Mouse (Mus musculus) ovary, postnatal 10 days (tissue): ENCODE measurements around the gene Stxbp6.

Source experiments
- DNase-seq: peaks from one replicate; pipeline ENCODE4 v3.0.0; 2022; ENCODE audit warnings: low spot score

Gene Stxbp6

DNA sequence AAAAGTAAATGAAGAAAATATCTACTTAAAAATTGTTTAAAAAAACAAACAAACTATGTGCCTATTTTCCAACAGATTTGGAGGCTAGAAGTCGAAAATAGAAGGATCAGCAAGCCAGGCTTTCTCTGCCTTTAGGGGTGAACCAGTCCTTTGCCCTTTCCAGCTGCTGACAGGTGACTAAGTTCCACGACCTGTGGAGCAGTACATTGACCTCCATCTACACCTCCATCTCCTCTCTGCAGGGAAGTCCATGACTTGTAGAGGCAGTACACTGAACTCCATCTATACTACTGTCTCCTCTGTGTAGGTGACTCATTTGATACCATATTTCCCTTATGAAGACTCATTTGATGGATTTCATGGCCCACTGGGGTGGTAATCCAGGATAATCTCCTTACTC, 78.2 kb downstream of the Stxbp6 start:
- no peak for DNase-seq

- no peak for DNase-seq
These were observed 81.1 kb downstream of the Stxbp6 start for GRCm38 (mm10) chr12:44993391-44993790.

- DNase-seq = no peak
These were observed 81.7 kb downstream of the Stxbp6 start for GRCm38 (mm10) chr12:44992847-44993246.

GRCm38 (mm10) chr12:44990379-44990778, 84.1 kb downstream of the Stxbp6 start:
- no peak for DNase-seq

DNA sequence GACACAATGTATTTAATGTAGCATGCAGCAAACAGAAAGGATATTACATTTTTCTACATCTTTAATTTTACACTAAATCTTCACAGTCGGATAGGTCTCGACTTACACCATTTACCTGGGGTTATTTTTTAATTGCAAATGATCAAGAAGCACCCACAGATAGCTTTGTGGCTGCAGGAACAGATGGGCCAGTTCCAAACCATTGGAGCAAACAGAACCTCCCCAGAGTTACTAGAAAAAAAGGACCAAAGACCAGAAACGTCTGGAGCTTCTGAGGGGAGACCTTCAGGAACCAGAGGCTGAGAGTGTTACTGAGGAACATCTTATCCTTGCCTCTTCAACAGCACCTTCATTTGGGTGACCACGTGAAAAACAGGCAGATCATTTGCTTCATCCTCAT, 85.5 kb downstream of the Stxbp6 start:
- no peak for DNase-seq

DNA sequence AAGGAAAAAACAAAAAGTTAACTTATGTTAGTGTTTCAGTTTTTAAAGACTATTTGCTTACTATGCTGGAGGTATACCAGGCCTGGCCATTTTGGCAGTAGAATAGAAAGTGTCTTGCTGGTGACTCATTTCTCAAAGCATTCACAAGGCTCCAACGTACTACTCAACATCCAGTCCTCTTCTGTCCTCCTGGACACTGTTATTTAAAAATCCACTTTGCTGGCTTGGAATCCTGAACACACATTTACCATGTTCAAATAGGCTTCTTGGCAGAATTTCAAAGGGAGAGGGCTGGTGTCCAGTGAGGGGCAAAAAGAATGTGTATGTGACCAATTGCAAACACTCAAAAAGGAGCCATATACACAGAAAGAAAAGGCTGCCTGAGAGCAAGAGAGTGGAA, 86.7 kb downstream of the Stxbp6 start:
- no peak for DNase-seq

DNA sequence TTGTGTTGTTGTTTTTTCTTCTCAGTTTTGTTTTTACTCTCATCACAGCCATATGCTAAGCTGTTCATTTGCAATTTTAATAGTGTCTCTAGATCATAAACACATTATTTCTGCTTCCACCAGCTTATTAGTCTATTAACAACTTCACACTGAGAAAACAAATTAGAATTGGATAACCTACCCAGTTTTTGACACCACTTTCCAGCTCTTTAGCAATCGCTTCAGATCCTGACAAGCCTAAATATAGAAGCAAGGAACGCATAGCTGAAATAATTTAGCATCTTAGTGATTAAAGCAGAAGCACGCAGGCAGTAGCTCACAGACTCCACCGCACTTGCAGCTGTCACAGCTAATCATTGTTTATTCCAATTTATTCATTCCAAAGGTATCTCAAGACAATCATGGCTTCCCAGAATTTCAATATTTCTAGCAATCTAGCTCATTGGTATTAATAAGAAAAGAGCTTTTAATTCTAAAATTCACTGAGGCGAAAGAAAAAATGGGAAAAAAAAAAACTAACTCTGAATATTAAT, 95.1 kb downstream of the Stxbp6 start:
- DNase-seq = no peak

GRCm38 (mm10) chr12:44975266-44975665, 99.2 kb downstream of the Stxbp6 start:
- no peak for DNase-seq

DNA sequence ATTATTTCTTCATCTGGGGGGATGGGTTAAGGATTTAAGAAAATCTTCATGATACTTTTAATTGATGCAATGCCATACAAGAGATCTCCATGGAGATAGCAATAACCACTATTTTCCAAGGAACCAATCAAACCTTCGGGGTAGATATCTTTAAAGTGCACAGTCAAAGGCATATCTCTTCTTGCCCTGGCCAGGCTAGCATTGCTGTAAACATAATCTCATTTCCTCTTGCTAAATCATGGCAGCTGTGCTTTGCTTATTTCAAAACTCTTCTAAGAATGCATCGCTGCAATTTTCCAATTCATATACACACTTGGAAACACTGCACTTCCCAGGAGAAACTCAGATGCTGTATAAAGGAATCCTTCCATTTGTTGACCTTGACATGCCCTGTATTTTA, 103.0 kb downstream of the Stxbp6 start:
- DNase-seq = no peak

GRCm38 (mm10) chr12:44967448-44967847, 107.1 kb downstream of the Stxbp6 start:
- no peak for DNase-seq

- DNase-seq = no peak
These were observed 117.0 kb downstream of the Stxbp6 start for GRCm38 (mm10) chr12:44957474-44957873.

DNA sequence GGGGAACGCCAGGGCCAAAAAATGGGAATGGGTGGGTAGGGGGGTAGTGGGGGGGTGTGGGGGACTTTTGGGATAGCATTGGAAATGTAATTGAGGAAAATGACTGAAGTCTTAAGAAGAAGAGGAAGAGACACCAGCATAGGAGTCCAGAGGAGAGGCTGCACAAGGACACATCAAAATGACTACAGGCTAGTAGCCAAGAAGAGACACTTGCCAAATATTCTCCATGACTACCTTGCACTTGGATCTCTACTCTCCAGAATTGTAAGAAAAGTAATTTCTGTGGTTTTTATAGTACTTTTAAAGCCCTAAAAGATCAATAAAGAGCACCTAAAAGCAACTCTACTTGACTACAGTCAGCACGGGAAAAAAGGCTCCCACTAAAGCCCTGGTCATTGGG, 121.4 kb downstream of the Stxbp6 start:
- no peak for DNase-seq

DNA sequence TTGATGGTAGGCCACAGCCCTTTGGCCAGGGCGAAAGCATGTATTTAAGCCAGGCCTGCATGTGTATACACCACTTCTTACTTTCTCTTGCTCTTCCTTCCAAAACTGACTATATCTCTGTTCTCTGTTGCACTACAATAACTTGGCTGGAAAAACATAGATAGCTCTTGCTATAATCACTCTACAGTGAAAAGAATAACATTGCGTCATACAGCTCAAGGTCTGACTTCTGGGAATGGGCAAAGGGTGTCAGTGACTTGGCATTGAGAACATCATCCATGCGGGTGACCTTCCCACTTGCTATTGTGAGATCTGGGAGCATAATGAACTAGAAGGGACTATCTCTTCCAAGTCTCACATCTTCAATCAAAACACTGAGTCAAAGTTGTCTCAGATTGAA, 122.4 kb downstream of the Stxbp6 start:
- DNase-seq = no peak

- no peak for DNase-seq
These were observed 124.0 kb downstream of the Stxbp6 start for GRCm38 (mm10) chr12:44950559-44950958.

- DNase-seq = no peak
These were observed 126.7 kb downstream of the Stxbp6 start for GRCm38 (mm10) chr12:44947823-44948222.

DNA sequence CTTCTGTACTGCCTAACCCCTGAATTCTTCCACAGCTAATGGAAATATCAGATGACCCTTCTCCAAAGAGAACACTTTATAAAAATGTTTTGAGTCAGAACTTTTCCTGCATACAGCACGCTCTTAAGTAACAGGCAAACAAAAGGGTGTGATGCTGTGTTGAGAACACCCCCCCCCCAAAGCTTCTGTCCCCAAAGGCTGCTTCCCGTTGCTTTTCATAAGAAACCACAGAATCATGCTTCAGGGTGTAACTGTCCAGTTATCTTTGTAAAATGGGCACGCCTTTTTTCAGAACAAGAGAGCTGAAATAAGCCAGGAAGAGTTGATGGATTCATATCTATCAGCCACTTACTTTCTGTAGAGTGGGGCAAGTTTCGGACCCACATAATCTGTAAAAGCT, 134.2 kb downstream of the Stxbp6 start:
- no peak for DNase-seq

GRCm38 (mm10) chr12:44939106-44939505, 135.4 kb downstream of the Stxbp6 start:
- DNase-seq = no peak

- DNase-seq = no peak
These were observed 141.6 kb downstream of the Stxbp6 start for GRCm38 (mm10) chr12:44932954-44933353.

GRCm38 (mm10) chr12:44931716-44932115, 142.8 kb downstream of the Stxbp6 start:
- DNase-seq = no peak

DNA sequence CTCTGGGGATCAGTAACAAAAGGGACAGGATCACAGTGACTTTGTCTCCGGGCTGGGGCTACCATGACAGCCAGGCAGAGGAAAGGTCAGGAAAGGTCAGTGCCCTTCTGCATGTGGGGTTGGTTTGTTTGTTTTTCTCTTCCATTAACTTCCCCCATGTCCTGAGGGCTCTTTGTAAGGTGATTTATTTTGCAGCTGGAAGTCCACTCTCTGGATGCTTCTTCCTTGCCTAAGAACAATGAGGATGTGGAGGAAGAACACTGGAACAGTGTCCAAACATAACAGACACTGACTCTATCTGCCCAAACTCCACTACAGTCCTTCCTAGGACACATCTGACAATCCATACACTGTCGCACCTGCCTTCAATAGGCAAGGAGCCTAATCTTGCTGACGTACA, 146.1 kb downstream of the Stxbp6 start:
- DNase-seq = no peak

- DNase-seq = no peak
These were observed 148.6 kb downstream of the Stxbp6 start for GRCm38 (mm10) chr12:44925901-44926300.

- no peak for DNase-seq
These were observed 151.2 kb downstream of the Stxbp6 start for GRCm38 (mm10) chr12:44923273-44923672.

GRCm38 (mm10) chr12:44922241-44922640, 152.3 kb downstream of the Stxbp6 start:
- no peak for DNase-seq

DNA sequence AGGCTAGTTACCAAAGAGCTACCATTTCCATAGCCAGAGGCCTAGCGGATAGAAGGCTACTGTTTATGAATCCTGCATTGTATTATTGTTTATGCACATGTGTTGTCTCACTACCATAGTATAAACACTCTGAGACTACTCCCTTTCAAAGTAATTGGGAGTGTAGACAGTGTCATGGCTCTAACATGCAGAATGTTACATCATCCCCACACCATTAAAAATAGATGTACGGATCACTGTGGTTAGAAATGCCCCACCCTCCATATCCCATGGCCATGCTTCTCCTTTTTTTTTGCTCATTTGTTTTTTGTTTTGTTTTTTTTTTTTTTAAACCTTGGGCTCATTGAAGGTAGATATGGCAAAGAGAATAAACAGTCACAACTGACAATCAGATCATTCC, 154.9 kb downstream of the Stxbp6 start:
- no peak for DNase-seq

GRCm38 (mm10) chr12:44918929-44919328, 155.6 kb downstream of the Stxbp6 start:
- no peak for DNase-seq
